Mouse (Mus musculus) forebrain, embryonic 12.5 days (tissue): ENCODE measurements around the gene Ibtk. TPM values are rescaled to one million over a fixed set of nuclear protein-coding genes. Genes with fewer than 3 reads are reported as not detected.
A peak's percentile ranks its signal among the peaks of the same experiment; 100 is the strongest.

Source experiments
- ATAC-seq: fragments of 200-750 bp; cut with Nextera tagmentation; 2 replicates; pipeline ENCODE4 v1.8.0; 2017; ENCODE audit warnings: moderate TSS enrichment; ENCODE audit not compliant: low FRiP score
- H3K27ac ChIP-seq: fragments of 300-500 bp; sonication (generic); 2 replicates; pipeline ENCODE4 v1.5.1; 2016; ENCODE audit warnings: mild to moderate bottlenecking
- H3K27me3 ChIP-seq: fragments of 300-500 bp; sonication (generic); 2 replicates; pipeline ENCODE4 v1.6.1; 2016; ENCODE audit warnings: mild to moderate bottlenecking
- H3K36me3 ChIP-seq: fragments of 300-500 bp; sonication (generic); replicated peaks from 2 replicates; pipeline ENCODE4 v1.6.1; 2016; ENCODE audit warnings: mild to moderate bottlenecking
- H3K4me1 ChIP-seq: fragments of 300-500 bp; sonication (generic); 2 replicates; pipeline ENCODE4 v1.6.1; 2016
- H3K4me2 ChIP-seq: fragments of 300-500 bp; sonication (generic); 2 replicates; pipeline ENCODE4 v1.6.1; 2016; ENCODE audit warnings: mild to moderate bottlenecking, moderate library complexity
- H3K4me3 ChIP-seq: fragments of 300-500 bp; sonication (generic); replicated peaks from 2 replicates; pipeline ENCODE4 v1.5.1; 2016; ENCODE audit warnings: mild to moderate bottlenecking
- H3K9ac ChIP-seq: fragments of 300-500 bp; sonication (generic); 2 replicates; pipeline ENCODE4 v1.6.1; 2016; ENCODE audit warnings: mild to moderate bottlenecking
- H3K9me3 ChIP-seq: fragments of 300-500 bp; sonication (generic); 2 replicates; pipeline ENCODE4 v1.6.1; 2016
- WGBS: fragments of 180-500 bp; shearing (Covaris S2); methylation state at CpG from one replicate; pipeline ENCODE4 v1.1.7; 2016; 5-methylcytosine and 5-hydroxymethylcytosine counted together
- polyA plus RNA-seq: library from polyadenylated mRNA; unstranded; fragments of >200 nt; fragmentation: Nextera tagmentation; extraction: Ambion mirVana; gene quantifications from 2 replicates; pipeline ENCODE4 v1.2.1, GENCODE M21; 2016

Gene Ibtk
- polyA plus RNA-seq, 1 experiment from 2014 or later: 44.0 TPM

DNA sequence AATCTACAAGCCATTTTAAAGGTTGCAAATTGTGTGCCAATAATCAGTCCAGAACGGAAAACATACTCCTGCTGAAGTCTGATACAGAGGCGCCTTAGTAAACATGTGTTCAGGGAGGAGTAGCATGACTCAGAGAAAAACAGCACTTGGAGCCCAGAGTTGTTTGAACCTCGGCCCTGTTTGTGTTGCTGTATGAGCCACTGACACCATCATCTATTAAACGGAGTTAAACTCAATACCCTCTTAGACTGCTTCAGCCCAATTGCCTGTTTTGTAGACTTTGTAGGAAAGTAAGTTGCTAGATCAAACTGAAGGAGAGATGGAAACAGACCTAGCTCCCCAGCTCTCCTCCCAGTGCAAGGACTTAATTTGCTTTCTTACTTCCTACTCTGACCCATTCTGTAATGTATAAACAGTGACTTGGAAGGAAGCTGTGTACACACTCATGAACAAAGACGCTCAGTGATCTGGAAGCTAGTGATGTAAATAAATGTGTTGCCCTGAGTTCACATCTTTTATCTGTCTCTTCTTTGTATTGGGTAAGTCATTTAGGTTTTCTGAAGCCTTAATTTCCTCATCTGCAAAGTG, 882 bp upstream of the Ibtk start:
- WGBS: 36% methylated on average over 5 of the region's 5 CpGs

DNA sequence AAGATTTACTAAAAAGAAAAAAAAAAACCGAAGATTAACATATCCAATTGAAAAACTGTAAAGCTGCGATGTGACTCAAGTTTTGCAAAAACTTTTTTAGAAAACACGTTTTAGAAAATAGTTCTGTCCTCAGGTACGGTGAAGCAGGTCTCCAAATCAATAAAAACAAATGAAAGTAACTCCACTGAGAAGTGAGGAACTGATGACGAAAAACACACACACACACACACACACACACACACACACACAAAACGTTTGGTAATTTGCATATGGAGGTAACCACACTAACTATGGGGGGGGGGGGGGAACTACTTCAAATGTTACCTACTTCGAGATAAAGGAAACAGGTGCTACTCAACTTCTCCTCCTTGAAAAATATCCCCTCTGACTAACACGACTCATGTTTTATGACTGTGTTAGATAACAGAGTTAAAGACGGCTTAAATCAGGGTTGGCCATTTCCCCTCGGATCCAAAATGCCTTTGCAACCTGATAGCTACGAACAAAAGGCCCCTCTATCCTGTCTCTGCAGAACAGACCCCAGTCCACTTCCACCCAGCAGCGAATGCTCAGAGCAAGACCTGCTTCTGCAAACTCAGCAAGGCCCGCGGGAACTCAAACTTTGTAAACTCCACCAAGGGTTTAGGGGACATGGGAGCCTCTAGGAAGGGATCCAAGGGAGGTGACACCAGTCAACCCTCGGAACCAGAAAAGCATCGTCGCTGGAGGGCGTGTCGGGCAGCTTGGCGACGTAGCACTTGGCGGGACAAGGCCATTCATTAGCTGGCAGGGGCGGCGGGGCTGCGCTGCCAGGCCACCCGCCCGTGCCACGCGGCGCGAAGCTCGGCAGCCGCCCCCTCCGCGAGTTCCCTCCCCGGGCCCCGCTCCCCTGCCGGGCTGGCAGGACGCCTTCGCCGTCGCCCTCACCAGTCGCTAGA, 661 bp downstream of the Ibtk start:
- Histone ChIP-seq H3K4me3 (peak overlapping the region; percentile 88), H3K4me2 (peak overlapping the region; percentile 77), H3K9ac (peak overlapping the region; percentile 98), H3K4me1 (peaks cover 13% of the 10 kb centered on the region), H3K36me3 (peaks cover 1% of the 10 kb centered on the region; the same call in 1 of the 2 replicates), H3K9me3 (no peaks in the 10 kb centered on the region), H3K27ac (peak overlapping the region; percentile 99), H3K27me3 (no peaks in the 10 kb centered on the region)
- WGBS: 1% methylated on average over 43 of the region's 43 CpGs
- ATAC-seq: peak; percentile 80

More for the DNA sequence above, 882 bp upstream of the Ibtk start:
- Histone ChIP-seq H3K4me1 (peaks cover 13% of the 10 kb centered on the region), H3K4me2 (peak overlapping the region; percentile 77), H3K9ac (peak overlapping the region; percentile 98), H3K9me3 (no peaks in the 10 kb centered on the region), H3K4me3 (peak overlapping the region; percentile 88), H3K36me3 (no peaks in the 10 kb centered on the region), H3K27me3 (no peaks in the 10 kb centered on the region), H3K27ac (peak overlapping the region; percentile 99)
- peak; percentile 2; the same call in 1 of the 2 replicates for ATAC-seq

DNA sequence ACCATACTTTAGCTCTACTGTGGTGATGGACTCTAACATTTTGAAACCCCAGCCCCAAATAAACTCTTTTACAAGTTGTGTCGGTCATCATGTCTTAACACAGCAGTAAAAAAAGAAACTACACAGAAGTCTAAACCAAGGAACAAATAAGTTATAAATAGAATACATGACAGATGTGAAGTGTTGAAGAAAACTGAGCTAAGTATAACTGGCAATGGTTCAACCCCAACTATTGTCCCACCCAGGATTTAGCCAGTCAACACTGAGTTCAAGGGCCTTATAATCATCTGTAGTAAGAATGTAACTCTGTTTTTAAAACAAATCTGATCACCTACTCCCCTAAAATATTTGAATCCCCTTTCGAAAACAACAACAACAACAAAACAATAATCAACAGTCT, 3.6 kb downstream of the Ibtk start:
- Histone ChIP-seq H3K4me1 (peaks cover 13% of the 10 kb centered on the region), H3K9ac (no peak overlapping the region), H3K9me3 (no peaks in the 10 kb centered on the region), H3K27me3 (no peaks in the 10 kb centered on the region), H3K4me3 (no peak overlapping the region), H3K36me3 (peaks cover 16% of the 10 kb centered on the region), H3K4me2 (no peak overlapping the region), H3K27ac (no peak overlapping the region)
- whole genome bisulfite sequencing: 95% methylated on average over 2 of the region's 2 CpGs
- no peak for ATAC-seq

DNA sequence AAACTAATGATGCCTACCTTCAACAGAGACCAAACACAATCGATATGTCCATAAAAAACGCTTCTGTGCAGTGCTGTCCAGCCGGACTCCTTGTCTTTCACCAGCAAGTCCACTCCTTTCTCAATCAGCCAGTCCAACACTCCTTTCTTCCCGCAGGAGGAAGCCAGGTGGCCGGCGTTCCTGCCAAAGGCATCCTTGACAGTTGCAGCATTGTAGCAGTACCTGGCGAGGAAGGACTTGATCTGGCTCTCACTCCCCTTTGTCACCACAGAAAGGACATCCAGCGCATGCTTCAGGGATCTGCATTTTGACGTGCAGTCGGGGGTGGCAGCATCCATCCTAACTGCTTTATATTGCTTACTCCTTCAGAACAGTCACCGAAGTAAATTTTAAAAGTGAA, 5.8 kb downstream of the Ibtk start:
- peaks cover 22% of the 10 kb centered on the region for H3K36me3 ChIP-seq
- H3K4me3 ChIP-seq: no peak overlapping the region
- no peak overlapping the region for H3K4me2 ChIP-seq
- H3K27ac ChIP-seq: no peak overlapping the region
- H3K9ac ChIP-seq: no peak overlapping the region
- H3K4me1 ChIP-seq: peaks cover 6% of the 10 kb centered on the region
- no peaks in the 10 kb centered on the region for H3K27me3 ChIP-seq
- ATAC-seq: no peak
- WGBS: 88% methylated on average over 11 of the region's 11 CpGs
- H3K9me3 ChIP-seq: no peaks in the 10 kb centered on the region

DNA sequence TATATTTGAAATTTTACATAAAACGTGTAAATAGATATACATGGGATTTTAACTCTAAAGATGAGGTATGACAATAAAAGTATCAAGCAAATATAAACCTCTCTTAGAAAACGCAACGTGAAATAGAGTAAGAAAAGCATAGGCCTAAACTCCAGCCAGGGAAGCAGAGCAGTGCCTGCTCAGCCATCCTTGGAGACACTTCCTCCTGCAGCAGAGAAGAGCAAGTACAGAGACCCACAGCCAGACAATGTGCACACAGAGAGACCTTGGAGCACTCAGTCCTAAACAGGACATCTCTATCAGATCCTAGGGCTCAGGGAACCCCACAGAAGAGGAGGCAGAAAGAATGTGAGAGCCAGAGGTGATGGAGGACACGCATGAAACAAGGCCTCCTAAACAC, 7.0 kb downstream of the Ibtk start:
- no peaks in the 10 kb centered on the region for H3K4me1 ChIP-seq
- H3K4me3 ChIP-seq: no peak overlapping the region
- no peaks in the 10 kb centered on the region for H3K9me3 ChIP-seq
- no peak overlapping the region for H3K4me2 ChIP-seq
- H3K27ac ChIP-seq: no peak overlapping the region
- no peak overlapping the region for H3K9ac ChIP-seq
- 96% methylated on average over 4 of the region's 4 CpGs for WGBS
- no peak for ATAC-seq
- peaks cover 27% of the 10 kb centered on the region for H3K36me3 ChIP-seq
- no peaks in the 10 kb centered on the region for H3K27me3 ChIP-seq

DNA sequence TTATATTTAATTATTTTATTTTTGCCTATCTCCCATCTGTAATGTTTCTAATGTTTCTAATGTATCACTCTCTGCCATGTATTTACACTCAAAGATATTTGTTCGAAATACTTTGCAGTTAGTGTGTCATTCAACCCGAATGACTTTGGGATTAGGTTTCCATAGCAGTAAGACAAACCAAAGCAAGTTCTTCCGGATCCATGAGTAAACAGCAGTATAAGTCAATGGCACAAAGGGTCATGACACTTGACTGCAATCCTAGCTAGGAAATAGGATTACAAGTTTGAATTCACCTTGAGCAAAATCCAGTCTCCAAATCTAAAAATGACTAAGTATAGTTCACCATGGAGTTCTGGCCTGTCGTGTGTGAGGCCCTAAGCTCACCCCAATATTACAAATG, 9.9 kb downstream of the Ibtk start:
- 84% methylated on average over 4 of the region's 4 CpGs for WGBS
- Histone ChIP-seq H3K27ac (no peak overlapping the region), H3K9ac (no peak overlapping the region), H3K4me2 (no peak overlapping the region), H3K9me3 (no peaks in the 10 kb centered on the region), H3K36me3 (peaks cover 49% of the 10 kb centered on the region), H3K4me3 (no peak overlapping the region), H3K4me1 (no peaks in the 10 kb centered on the region), H3K27me3 (no peaks in the 10 kb centered on the region)
- ATAC-seq: no peak

DNA sequence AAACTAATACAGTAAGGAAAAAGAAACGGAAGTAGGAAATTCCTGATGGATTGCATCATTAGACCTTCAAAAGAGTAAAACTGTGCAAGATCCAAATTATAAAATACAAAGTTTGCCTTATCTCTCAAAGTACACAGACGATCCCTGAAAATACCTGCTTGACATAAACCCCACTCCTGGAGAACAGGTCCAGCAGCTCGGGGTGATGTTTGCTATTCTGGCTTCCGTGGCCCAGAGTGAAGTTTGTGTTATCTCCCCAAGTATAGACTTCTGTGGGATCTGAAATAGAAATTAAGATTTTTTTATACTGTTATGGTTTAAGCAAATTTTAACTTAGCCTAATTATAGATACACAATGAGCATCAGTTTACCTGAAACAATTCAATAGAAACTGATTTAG, 14.3 kb downstream of the Ibtk start:
- 96% methylated on average over 4 of the region's 4 CpGs for WGBS
- H3K4me2 ChIP-seq: no peak overlapping the region
- no peak overlapping the region for H3K4me3 ChIP-seq
- H3K27ac ChIP-seq: no peak overlapping the region
- H3K9ac ChIP-seq: no peak overlapping the region
- H3K4me1 ChIP-seq: no peaks in the 10 kb centered on the region
- ATAC-seq: no peak
- no peaks in the 10 kb centered on the region for H3K9me3 ChIP-seq
- H3K27me3 ChIP-seq: no peaks in the 10 kb centered on the region
- peaks cover 66% of the 10 kb centered on the region for H3K36me3 ChIP-seq

DNA sequence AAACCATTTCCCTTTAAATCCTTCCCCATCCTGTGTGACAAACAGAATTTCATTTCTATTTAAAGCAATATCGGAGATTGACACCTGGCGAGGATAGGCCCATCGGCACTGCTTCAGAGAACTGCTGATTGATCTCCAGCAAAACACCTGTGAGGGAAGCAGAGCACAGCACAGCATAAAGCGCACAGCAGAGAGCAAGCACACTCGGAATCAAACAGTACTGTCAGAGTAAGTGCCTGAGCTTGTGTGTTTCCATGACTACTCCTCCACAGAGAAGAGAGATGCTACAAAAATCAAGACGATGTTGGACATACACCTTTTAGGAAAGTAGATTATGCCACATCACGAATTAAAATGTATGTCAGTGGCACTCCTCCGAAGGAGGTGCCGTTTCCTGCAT, 25.1 kb downstream of the Ibtk start:
- H3K9me3 ChIP-seq: no peaks in the 10 kb centered on the region
- no peaks in the 10 kb centered on the region for H3K27me3 ChIP-seq
- H3K4me1 ChIP-seq: no peaks in the 10 kb centered on the region
- peaks cover 74% of the 10 kb centered on the region for H3K36me3 ChIP-seq
- H3K4me3 ChIP-seq: no peak overlapping the region
- WGBS: 92% methylated on average over 9 of the region's 9 CpGs
- no peak overlapping the region for H3K27ac ChIP-seq
- H3K9ac ChIP-seq: no peak overlapping the region
- no peak overlapping the region for H3K4me2 ChIP-seq
- no peak for ATAC-seq

DNA sequence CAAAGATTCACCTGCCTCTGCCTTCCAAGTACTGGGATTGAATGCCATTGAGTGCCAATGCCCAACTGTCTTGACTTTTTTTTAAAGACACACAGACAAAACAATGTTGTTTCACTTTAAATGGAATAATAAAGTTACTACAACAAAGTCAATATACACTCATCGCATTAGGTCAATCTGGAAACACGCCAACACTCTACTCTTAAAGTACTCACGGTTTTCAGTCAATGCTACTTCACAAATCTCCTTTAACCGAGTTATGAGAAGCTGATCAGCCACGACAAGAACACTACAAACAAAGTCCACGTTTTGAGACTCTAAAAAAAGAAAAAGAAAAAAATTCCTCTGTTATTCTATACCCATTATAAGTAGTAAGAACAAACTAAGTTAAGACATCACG, 31.8 kb downstream of the Ibtk start:
- no peaks in the 10 kb centered on the region for H3K27me3 ChIP-seq
- no peaks in the 10 kb centered on the region for H3K9me3 ChIP-seq
- no peak overlapping the region for H3K27ac ChIP-seq
- H3K4me1 ChIP-seq: no peaks in the 10 kb centered on the region
- no peak overlapping the region for H3K4me2 ChIP-seq
- peaks cover 83% of the 10 kb centered on the region for H3K36me3 ChIP-seq
- H3K4me3 ChIP-seq: no peak overlapping the region
- H3K9ac ChIP-seq: no peak overlapping the region
- no peak for ATAC-seq
- 92% methylated on average over 7 of the region's 7 CpGs for WGBS

DNA sequence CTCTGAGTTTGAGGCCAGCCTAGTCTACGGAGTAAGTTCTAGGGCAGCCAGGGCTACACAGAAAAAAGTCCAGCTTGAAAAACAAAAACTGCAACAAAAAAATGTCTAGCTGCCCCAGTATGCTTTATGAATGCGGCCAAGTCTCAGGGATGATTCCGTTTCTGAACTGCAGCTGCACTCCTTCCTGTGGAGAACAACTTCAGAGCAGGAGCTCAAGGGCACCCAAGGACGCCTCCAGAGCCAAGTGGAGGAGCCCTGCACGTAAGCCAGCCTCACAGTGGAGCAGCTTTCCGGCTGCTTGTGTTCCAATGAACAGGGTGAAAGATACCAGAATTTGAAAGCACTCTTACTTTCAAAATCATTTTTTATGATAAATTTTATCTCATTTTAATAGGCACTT, 41.8 kb downstream of the Ibtk start:
- Histone ChIP-seq H3K9me3 (no peaks in the 10 kb centered on the region), H3K27ac (no peak overlapping the region), H3K4me3 (no peak overlapping the region), H3K27me3 (no peaks in the 10 kb centered on the region), H3K36me3 (peaks cover 83% of the 10 kb centered on the region), H3K4me2 (no peak overlapping the region), H3K9ac (no peak overlapping the region), H3K4me1 (no peaks in the 10 kb centered on the region)
- 90% methylated on average over 6 of the region's 6 CpGs for WGBS
- ATAC-seq: no peak

DNA sequence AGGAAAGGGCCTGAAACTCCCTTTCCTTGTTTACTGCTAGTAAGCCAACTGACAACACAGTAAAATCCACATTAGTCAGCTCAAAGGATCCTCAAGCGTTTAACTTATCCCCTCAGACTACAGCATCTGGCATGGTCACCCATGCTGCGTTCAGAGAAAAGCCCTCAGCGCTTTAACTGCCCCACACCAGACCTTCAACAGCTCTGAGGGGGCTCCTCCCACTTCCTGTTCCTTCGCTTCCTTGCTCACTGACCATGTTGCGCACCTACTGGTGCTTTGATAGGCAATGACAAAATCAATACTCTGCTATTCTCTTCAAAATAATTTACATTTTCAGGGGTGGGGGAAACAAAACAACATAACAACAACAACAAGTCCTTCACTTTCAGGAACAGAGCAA, 47.2 kb downstream of the Ibtk start:
- no peaks in the 10 kb centered on the region for H3K4me1 ChIP-seq
- H3K36me3 ChIP-seq: peaks cover 56% of the 10 kb centered on the region
- no peaks in the 10 kb centered on the region for H3K27me3 ChIP-seq
- no peaks in the 10 kb centered on the region for H3K9me3 ChIP-seq
- WGBS: 92% methylated on average over 5 of the region's 5 CpGs
- H3K27ac ChIP-seq: no peak overlapping the region
- ATAC-seq: no peak
- H3K4me2 ChIP-seq: no peak overlapping the region
- H3K4me3 ChIP-seq: no peak overlapping the region
- no peak overlapping the region for H3K9ac ChIP-seq

DNA sequence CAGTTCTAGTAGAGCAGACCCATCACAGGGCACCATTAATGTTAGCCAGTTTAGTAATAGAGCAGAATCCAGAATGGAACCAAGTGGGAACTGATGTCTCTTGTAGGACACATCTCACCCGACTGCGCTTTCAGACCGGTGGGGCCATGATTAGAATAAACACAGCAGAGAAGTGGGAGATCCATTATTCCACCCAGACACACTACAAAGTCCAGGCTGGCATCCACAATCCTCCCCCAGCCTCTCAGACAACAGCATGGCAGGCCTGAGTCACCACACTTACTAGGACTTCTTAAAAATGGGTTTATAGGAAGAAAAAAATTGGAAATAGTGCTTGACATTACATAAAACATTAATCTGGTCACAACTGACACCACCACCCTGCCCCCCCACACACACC, 53.5 kb downstream of the Ibtk start:
- H3K27me3 ChIP-seq: no peaks in the 10 kb centered on the region
- ATAC-seq: no peak
- H3K9me3 ChIP-seq: no peaks in the 10 kb centered on the region
- no peak overlapping the region for H3K4me3 ChIP-seq
- H3K4me2 ChIP-seq: no peak overlapping the region
- WGBS: 96% methylated on average over 3 of the region's 3 CpGs
- H3K27ac ChIP-seq: no peak overlapping the region
- peaks cover 26% of the 10 kb centered on the region for H3K36me3 ChIP-seq
- no peaks in the 10 kb centered on the region for H3K4me1 ChIP-seq
- no peak overlapping the region for H3K9ac ChIP-seq
